Mouse (Mus musculus): ENCODE results near the gene Olfr1494. TPM values are rescaled to one million over a fixed set of nuclear protein-coding genes. Genes with fewer than 3 reads are reported as not detected.

Gene Olfr1494
- total RNA-seq (2014; rRNA removed), result not detected in 2 replicates
- polyA plus RNA-seq (2012; rRNA removed), result not detected in 2 replicates

DNA sequence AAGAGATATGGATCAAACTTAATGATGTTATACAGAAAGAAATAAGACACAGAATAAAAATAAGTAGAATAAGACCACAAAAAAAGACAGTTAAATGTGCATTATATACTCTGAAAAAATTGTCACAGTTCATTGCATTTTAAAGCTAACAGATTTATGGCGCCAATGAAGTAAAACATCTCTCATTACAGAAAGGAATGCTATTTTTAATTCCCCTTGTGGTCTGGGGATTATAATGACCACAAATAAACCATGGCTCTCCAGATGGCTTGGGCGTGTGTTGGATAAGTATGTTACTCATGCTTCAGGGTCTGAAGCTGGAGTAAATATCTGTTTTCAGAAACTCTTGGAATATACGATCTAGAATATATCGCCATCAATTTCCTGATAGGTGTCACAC, at the start of gene Olfr1494:
Olfr1494 (plus strand) TSS at position 301 of the 400 bp plus-strand sequence.
- no peak within 1 kb of the TSS for H3K4me3 ChIP-seq (ENCODE audit: insufficient read depth, low read depth, low read length)
- H3K27me3 ChIP-seq (ENCODE audit: control insufficient read depth, insufficient read depth, low read length), result 0 out of 2 replicates have a peak, but pooled peaks cover 2% of the 10 kb centered on the region
- no peak within 1 kb of the TSS for H3K9ac ChIP-seq (ENCODE audit: low read depth, low read length)
- no peaks in the 10 kb centered on the region for H3K4me1 ChIP-seq (ENCODE audit: control insufficient read depth, insufficient read depth, low read length)
- TF ChIP-seq CTCF (IDR thresholded peaks at IDR 0.05; ENCODE audit: low read depth, low read length) (no peak), POLR2A (IDR thresholded peaks at IDR 0.05; ENCODE audit: extremely low read depth, insufficient read depth, low read length) (no peak)
- H3K36me3 ChIP-seq (ENCODE audit: control insufficient read depth, insufficient read depth, low read length), result no peaks in the 10 kb centered on the region
- WGBS, result 86% methylated on average over 4 of the region's 4 CpGs
- H3K27ac ChIP-seq (replicated peaks; ENCODE audit: insufficient read depth, low read depth, low read length), result no peak within 1 kb of the TSS
- no peaks in the 10 kb centered on the region for H3K79me2 ChIP-seq (ENCODE audit: control insufficient read depth, insufficient read depth, low read length)
- DNase-seq (ENCODE audit: extremely low read depth, low read depth, low spot score), result no peak

DNA sequence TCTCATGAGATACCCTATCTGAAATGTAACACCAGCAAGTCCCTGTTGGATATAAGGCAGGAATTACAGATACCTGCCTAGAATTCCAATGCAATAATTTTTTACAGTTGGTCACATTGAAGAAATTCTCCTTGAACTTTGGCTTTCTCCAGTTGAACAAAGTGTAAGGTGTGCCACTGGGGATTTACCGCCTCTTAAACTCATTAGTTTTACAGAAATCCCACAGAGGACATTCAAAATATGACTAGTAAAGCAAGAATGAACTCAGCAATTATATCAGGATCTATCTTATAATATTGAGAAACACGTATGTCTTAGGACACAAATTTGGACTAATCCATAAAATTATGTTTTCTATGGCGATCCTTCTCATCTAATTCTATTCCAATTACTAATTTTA, 42.6 kb upstream of the Olfr1494 start, which contains the start of gene Olfr1491:
Olfr1491 (plus strand) TSS at position 301 of the 400 bp plus-strand sequence.
- no peaks in the 10 kb centered on the region for H3K27me3 ChIP-seq (ENCODE audit: control insufficient read depth, insufficient read depth, low read length)
- H3K36me3 ChIP-seq (ENCODE audit: control insufficient read depth, insufficient read depth, low read length), result no peaks in the 10 kb centered on the region
- TF ChIP-seq CTCF (IDR thresholded peaks at IDR 0.05; ENCODE audit: low read depth, low read length) (no peak), POLR2A (IDR thresholded peaks at IDR 0.05; ENCODE audit: extremely low read depth, insufficient read depth, low read length) (no peak)
- H3K4me3 ChIP-seq (ENCODE audit: insufficient read depth, low read depth, low read length), result no peak within 1 kb of the TSS
- DNase-seq (ENCODE audit: extremely low read depth, low read depth, low spot score), result no peak
- H3K9ac ChIP-seq (ENCODE audit: low read depth, low read length), result no peak within 1 kb of the TSS
- H3K79me2 ChIP-seq (ENCODE audit: control insufficient read depth, insufficient read depth, low read length), result no peaks in the 10 kb centered on the region
- no peaks in the 10 kb centered on the region for H3K4me1 ChIP-seq (ENCODE audit: control insufficient read depth, insufficient read depth, low read length)
- 61% methylated on average over 3 of the region's 3 CpGs for WGBS
- H3K27ac ChIP-seq (replicated peaks; ENCODE audit: insufficient read depth, low read depth, low read length), result no peak within 1 kb of the TSS

DNA sequence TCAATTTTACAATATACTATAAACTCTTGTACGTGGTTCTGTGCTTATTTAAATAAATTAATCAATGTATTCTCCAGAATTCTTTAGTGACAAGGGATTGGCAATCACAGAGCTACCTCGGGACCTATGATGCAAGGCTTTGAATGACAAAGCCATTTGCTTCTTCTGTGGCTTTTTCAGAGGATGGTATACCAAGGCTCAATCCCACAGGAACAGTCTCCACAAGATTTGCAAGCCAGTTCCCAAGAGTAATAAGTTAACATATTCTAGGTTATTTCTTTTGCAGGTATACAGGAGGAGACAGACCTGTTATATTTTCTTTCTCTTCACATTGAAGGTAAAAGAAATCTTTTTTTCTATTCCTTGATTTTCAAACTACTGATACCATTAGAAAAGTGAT, 16.6 kb upstream of the Olfr1494 start, which contains the start of gene Olfr1493-ps1:
Olfr1493-ps1 (plus strand) TSS at position 301 of the 400 bp plus-strand sequence.
- Histone ChIP-seq H3K36me3 (ENCODE audit: control insufficient read depth, insufficient read depth, low read length) (no peaks in the 10 kb centered on the region), H3K27ac (replicated peaks; ENCODE audit: insufficient read depth, low read depth, low read length) (no peak within 1 kb of the TSS), H3K27me3 (ENCODE audit: control insufficient read depth, insufficient read depth, low read length) (no peaks in the 10 kb centered on the region), H3K9ac (ENCODE audit: low read depth, low read length) (no peak within 1 kb of the TSS), H3K4me1 (ENCODE audit: control insufficient read depth, insufficient read depth, low read length) (no peaks in the 10 kb centered on the region), H3K4me3 (ENCODE audit: insufficient read depth, low read depth, low read length) (no peak within 1 kb of the TSS), H3K79me2 (ENCODE audit: control insufficient read depth, insufficient read depth, low read length) (no peaks in the 10 kb centered on the region)
- TF ChIP-seq POLR2A (IDR thresholded peaks at IDR 0.05; ENCODE audit: extremely low read depth, insufficient read depth, low read length) (no peak), CTCF (IDR thresholded peaks at IDR 0.05; ENCODE audit: low read depth, low read length) (no peak)
- DNase-seq (ENCODE audit: extremely low read depth, low read depth, low spot score), result no peak
- WGBS, result 43% methylated on average over 2 of the region's 2 CpGs

DNA sequence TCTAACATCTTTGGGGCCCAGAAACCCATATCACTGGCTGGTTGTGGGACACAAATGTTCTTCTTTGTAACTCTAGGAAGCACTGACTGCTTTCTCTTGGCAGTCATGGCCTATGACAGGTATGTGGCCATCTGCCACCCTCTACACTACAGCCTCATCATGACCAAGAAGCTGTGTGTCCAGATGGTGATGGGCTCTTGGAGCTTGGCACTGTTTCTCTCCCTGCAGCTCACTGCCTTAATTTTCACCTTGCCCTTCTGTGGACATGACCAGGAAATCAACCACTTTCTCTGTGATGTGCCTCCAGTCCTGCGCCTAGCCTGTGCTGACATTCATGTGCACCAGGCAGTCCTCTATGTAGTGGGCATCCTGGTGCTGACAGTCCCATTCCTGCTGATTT, 9.8 kb downstream of the Olfr1494 start:
- no peak overlapping the region for H3K9ac ChIP-seq (ENCODE audit: low read depth, low read length)
- TF ChIP-seq POLR2A (IDR thresholded peaks at IDR 0.05; ENCODE audit: extremely low read depth, insufficient read depth, low read length) (no peak), CTCF (IDR thresholded peaks at IDR 0.05; ENCODE audit: low read depth, low read length) (no peak)
- no peak overlapping the region for H3K27ac ChIP-seq (replicated peaks; ENCODE audit: insufficient read depth, low read depth, low read length)
- H3K27me3 ChIP-seq (ENCODE audit: control insufficient read depth, insufficient read depth, low read length), result no peaks in the 10 kb centered on the region
- H3K4me3 ChIP-seq (ENCODE audit: insufficient read depth, low read depth, low read length), result no peak overlapping the region
- no peaks in the 10 kb centered on the region for H3K4me1 ChIP-seq (ENCODE audit: control insufficient read depth, insufficient read depth, low read length)
- H3K36me3 ChIP-seq (ENCODE audit: control insufficient read depth, insufficient read depth, low read length), result no peaks in the 10 kb centered on the region
- no peak for DNase-seq (ENCODE audit: extremely low read depth, low read depth, low spot score)
- WGBS, result 86% methylated on average over 1 of the region's 1 CpGs
- H3K79me2 ChIP-seq (ENCODE audit: control insufficient read depth, insufficient read depth, low read length), result no peaks in the 10 kb centered on the region

DNA sequence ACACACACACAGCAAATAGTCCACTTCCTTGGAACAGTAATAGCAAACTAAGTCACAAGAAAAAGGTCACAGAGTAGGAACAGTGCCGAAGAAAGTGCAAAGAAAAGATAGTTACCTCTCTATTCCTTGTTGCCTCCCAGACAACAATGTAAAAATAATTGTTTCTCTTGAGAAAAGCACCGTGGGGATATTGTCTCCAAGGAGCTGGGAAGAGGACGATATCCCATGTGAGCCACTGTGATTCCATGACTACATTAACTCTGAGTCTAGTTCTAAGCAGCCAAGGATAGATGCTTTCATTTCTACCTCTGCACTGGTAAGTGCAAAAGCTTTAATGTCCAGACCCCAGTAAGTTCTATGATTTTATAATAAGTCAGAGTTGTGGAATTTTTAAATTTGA, 24.8 kb downstream of the Olfr1494 start, which contains the start of gene Olfr1495:
Olfr1495 (plus strand) TSS at position 301 of the 400 bp plus-strand sequence.
- Histone ChIP-seq H3K36me3 (ENCODE audit: control insufficient read depth, insufficient read depth, low read length) (no peaks in the 10 kb centered on the region), H3K27me3 (ENCODE audit: control insufficient read depth, insufficient read depth, low read length) (no peaks in the 10 kb centered on the region), H3K79me2 (ENCODE audit: control insufficient read depth, insufficient read depth, low read length) (no peaks in the 10 kb centered on the region), H3K27ac (replicated peaks; ENCODE audit: insufficient read depth, low read depth, low read length) (no peak within 1 kb of the TSS), H3K9ac (ENCODE audit: low read depth, low read length) (no peak within 1 kb of the TSS), H3K4me1 (ENCODE audit: control insufficient read depth, insufficient read depth, low read length) (no peaks in the 10 kb centered on the region), H3K4me3 (ENCODE audit: insufficient read depth, low read depth, low read length) (no peak within 1 kb of the TSS)
- no peak for TF ChIP-seq POLR2A (IDR thresholded peaks at IDR 0.05; ENCODE audit: extremely low read depth, insufficient read depth, low read length)
- no peak for TF ChIP-seq CTCF (IDR thresholded peaks at IDR 0.05; ENCODE audit: low read depth, low read length)
- no peak for DNase-seq (ENCODE audit: extremely low read depth, low read depth, low spot score)
- 63% methylated on average over 3 of the region's 3 CpGs for WGBS

DNA sequence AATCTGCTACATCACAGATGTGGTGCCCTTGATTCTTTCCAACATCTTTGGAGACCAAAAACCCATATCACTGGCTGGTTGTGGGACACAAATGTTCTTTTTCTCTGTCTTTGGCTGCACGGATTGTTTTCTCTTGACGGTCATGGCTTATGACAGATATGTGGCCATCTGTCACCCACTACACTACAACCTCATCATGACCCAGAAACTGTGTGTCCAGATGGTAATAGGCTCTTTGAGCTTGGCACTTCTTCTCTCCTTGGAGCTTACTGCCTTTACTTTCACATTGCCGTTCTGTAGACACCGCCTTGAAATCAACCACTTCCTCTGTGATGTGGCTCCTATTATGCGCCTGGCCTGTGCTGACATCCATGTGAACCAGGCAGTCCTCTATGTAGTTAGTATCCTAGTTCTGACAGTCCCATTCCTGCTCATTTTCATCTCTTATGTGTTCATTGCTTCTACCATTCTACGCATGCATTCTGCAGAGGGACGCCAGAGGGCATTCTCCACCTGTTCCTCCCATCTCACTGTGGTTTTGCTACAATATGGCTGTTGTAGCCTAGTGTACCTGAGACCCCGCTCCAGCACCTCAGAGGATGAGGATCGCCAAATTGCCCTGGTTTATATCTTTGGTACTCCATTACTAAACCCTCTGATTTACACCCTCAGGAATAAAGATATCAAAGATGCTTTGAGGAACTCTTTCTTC, 29.2 kb downstream of the Olfr1494 start:
- no peak for DNase-seq (ENCODE audit: extremely low read depth, low read depth, low spot score)
- Histone ChIP-seq H3K27ac (replicated peaks; ENCODE audit: insufficient read depth, low read depth, low read length) (no peak overlapping the region), H3K36me3 (ENCODE audit: control insufficient read depth, insufficient read depth, low read length) (no peaks in the 10 kb centered on the region), H3K27me3 (ENCODE audit: control insufficient read depth, insufficient read depth, low read length) (no peaks in the 10 kb centered on the region), H3K9ac (ENCODE audit: low read depth, low read length) (no peak overlapping the region), H3K4me1 (ENCODE audit: control insufficient read depth, insufficient read depth, low read length) (no peaks in the 10 kb centered on the region), H3K79me2 (ENCODE audit: control insufficient read depth, insufficient read depth, low read length) (no peaks in the 10 kb centered on the region), H3K4me3 (ENCODE audit: insufficient read depth, low read depth, low read length) (no peak overlapping the region)
- 89% methylated on average over 9 of the region's 9 CpGs for WGBS
- no peak for TF ChIP-seq POLR2A (IDR thresholded peaks at IDR 0.05; ENCODE audit: extremely low read depth, insufficient read depth, low read length)
- TF ChIP-seq CTCF (IDR thresholded peaks at IDR 0.05; ENCODE audit: low read depth, low read length), result no peak
